Mouse (Mus musculus): Measurements from ENCODE around the gene Nhp2.

Nhp2 gene

GRCm38 (mm10) chr11:51619409-51620060, at the start of gene Nhp2:
TSS of gene Nhp2 (plus strand) at chr11:51619735.
- DNase-seq = peak; percentile 100

- no peak for DNase-seq
Measured at GRCm38 (mm10) chr11:51576454-51576853, 43.1 kb upstream of the Nhp2 start.

GRCm38 (mm10) chr11:51577587-51577986, 41.9 kb upstream of the Nhp2 start:
- DNase-seq = peak; percentile 34

- DNase-seq = no peak
Measured at GRCm38 (mm10) chr11:51579024-51579423, 40.5 kb upstream of the Nhp2 start.

GRCm38 (mm10) chr11:51582713-51583112, 36.8 kb upstream of the Nhp2 start:
- DNase-seq = peak; percentile 94

- no peak for DNase-seq
Measured at GRCm38 (mm10) chr11:51584057-51584430, 35.5 kb upstream of the Nhp2 start.

- peak; percentile 99 for DNase-seq
Measured at GRCm38 (mm10) chr11:51584431-51585248, 34.9 kb upstream of the Nhp2 start, which contains the start of gene Phykpl. TSS of gene Phykpl (plus strand) at chr11:51584757.

GRCm38 (mm10) chr11:51585608-51586252, 33.8 kb upstream of the Nhp2 start:
- no peak for DNase-seq

GRCm38 (mm10) chr11:51586411-51586810, 33.1 kb upstream of the Nhp2 start:
- DNase-seq = no peak

GRCm38 (mm10) chr11:51587059-51587458, 32.5 kb upstream of the Nhp2 start:
- no peak for DNase-seq

- no peak for DNase-seq
Measured at GRCm38 (mm10) chr11:51588833-51589232, 30.7 kb upstream of the Nhp2 start.

GRCm38 (mm10) chr11:51590002-51590401, 29.5 kb upstream of the Nhp2 start:
- DNase-seq = no peak

- DNase-seq = peak; percentile 38
Measured at GRCm38 (mm10) chr11:51591168-51591567, 28.4 kb upstream of the Nhp2 start.

GRCm38 (mm10) chr11:51591915-51592314, 27.6 kb upstream of the Nhp2 start:
- no peak for DNase-seq

GRCm38 (mm10) chr11:51593368-51593767, 26.2 kb upstream of the Nhp2 start:
- no peak for DNase-seq

GRCm38 (mm10) chr11:51593849-51594248, 25.7 kb upstream of the Nhp2 start:
- DNase-seq = no peak

- no peak for DNase-seq
Measured at GRCm38 (mm10) chr11:51594715-51595350, 24.7 kb upstream of the Nhp2 start.

- DNase-seq = no peak
Measured at GRCm38 (mm10) chr11:51595459-51596083, 24.0 kb upstream of the Nhp2 start.

- no peak for DNase-seq
Measured at GRCm38 (mm10) chr11:51597553-51597952, 22.0 kb upstream of the Nhp2 start.

- no peak for DNase-seq
Measured at GRCm38 (mm10) chr11:51602253-51602652, 17.3 kb upstream of the Nhp2 start.

GRCm38 (mm10) chr11:51605602-51606446, 13.7 kb upstream of the Nhp2 start:
- DNase-seq = peak; percentile 94
